Mouse (Mus musculus): ENCODE measurements around the gene Zbtb34.

Zbtb34 gene

GRCm38 (mm10) chr2:33399091-33399490 is 32.0 kb downstream of the Zbtb34 start:
- no peak for DNase-seq

GRCm38 (mm10) chr2:33397036-33397435 is 34.1 kb downstream of the Zbtb34 start:
- DNase-seq: no peak

GRCm38 (mm10) chr2:33395053-33395452 is 36.1 kb downstream of the Zbtb34 start:
- DNase-seq: no peak

DNA sequence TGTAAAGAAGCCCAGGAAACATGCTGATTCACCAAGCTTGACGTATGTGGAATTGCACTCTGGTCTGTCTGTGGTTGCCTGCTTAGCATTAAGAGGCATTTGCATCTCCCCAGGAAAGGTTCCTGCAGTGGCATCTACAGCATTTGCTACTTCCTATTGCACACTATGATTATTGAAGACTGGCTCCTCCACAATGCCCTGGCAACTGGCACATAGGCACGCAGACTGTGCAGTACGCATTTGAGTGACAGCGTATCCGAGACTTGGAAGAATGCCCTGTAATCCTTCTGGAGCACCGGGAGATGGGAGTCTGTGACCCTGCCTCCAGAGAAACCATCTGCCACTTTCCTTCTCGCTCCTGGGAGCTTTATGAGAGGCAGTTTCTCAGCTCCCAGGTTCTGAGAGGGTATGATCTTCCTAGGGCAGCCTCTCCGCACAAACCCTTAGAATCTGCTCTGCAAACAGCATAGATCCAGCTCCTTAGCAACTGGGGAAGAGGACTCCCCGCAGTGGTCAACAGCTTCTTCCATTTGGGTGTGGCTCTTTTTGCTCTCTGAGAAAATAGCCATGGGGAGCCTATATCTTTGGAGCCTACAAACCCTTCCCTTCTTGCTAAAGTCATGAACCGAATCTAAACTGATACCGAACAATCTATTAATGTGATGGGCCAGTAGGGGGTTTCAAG is 37.0 kb downstream of the Zbtb34 start:
- peak; percentile 83 for DNase-seq

DNA sequence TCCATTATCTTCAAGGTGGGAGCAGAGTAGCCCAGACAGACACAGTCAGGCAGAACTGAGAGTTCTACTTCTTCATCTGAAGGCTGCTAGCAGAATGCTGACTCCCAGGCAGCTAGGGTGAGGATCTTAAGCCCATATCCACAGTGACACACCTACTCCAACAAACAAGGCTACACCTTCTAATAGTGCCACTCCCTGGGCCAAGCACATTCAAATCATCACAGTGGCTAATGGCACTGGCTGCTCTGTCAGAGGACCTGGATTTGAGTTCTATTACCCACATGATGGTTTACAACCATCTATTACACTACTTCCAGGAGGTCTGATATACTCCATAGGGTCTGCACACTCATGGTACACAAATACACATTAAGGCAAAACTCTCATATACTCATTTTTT is 38.1 kb downstream of the Zbtb34 start:
- no peak for DNase-seq

DNA sequence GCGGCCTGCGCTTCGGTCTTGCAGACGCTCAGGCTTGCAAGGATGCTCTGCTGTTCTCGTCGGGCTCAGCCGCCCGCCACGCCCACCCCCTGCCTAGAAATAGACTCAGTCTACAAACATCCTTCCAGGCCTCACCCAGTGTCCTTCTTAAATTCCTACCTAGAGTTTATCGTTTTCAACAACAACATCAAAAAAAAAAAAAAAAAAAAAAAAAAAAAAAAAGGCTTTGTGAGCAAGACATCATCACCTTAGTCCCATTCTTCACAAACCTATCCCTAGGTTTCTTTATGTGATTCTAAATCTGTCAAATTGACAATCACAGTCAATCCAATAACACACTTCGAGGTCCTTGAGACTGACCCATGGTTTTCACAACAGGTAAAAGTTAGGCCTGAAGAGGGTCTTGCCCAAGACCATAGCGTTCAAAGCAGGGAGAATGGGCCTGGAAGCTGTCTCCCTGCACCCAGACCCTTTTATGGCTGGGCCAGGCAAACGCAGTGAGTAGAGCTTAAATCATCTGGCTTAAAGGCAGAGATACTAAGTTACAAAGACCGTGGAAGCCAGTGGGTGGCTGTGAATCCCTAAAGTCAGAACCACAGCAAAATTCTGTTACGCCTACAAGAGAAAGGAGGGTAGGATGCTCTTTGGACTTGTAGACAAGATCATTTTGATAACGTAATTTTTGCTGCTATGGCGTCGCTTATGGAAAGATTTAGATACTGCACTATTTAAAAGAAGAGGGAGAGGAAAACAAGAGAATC is 59.3 kb downstream of the Zbtb34 start:
- DNase-seq: no peak

DNA sequence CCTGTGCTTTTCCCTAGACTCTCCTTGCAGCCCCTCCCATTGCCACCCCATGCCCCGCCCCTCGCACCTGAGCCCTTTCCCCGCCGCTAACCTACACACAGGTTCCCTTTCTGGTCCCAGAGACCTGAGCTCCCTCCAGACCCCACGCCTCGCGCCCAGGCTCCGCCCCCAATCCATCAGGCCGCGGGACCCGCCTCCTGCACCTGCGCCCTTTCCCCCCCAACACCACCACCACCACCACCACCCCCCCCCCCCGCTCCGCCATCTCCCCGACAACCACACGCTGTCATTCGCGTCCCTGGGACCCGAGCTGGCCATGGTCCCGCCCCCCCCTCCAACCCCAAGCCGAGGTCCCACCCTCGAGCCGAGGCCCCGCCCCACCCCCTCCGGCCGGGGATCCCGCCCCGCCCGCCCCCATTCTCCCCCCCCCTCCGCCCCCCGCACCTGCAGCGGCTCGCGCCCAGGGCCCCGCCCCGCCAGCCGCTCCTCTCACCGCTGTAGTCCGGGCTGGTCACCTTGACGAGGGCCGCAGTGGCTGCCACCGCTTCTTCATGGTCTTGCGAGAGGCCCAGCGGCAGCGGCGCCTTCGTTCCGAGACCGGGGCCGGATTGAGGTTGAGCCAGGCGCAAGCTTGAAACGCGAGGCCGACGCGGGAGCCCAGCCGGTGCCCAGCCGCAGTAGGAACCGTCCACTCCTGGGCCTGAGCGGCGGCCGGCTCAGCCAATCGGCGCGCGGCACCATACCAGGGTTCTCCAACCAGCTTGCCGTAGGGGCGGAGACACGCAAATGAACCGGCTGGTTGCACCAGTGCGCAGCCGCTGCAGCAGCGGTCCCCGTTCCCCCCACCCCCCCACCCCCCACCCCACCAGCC is 60.1 kb downstream of the Zbtb34 start, which contains the start of gene Ralgps1:
Ralgps1 (minus strand) TSS at position 710 of the 871 bp plus-strand sequence.
- peak; percentile 99 for DNase-seq

- DNase-seq: no peak
Measured at GRCm38 (mm10) chr2:33370276-33370776, 60.8 kb downstream of the Zbtb34 start.

DNA sequence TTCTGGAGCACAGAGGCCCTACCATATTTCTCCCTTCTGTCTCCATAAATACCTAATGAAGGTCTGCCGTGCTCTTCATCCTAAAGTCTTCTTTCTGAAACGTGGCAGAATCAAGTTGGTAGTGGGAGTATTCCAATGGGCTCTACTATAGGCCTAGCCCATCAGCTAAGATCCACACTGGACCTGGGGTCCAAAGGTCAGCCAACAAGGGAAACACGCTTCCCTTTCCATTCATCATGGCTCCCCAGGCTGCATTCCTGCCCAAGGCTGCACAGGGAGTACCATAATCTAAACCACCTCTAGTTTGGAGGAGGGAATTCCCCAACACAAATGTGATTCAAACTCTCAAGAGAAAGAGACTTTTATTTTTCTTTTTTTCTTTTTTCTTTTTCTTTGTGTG is 61.7 kb downstream of the Zbtb34 start:
- DNase-seq: no peak

GRCm38 (mm10) chr2:33368486-33368885 is 62.6 kb downstream of the Zbtb34 start:
- DNase-seq: no peak

- DNase-seq: peak; percentile 46
Measured at GRCm38 (mm10) chr2:33365703-33366471, 65.2 kb downstream of the Zbtb34 start.

DNA sequence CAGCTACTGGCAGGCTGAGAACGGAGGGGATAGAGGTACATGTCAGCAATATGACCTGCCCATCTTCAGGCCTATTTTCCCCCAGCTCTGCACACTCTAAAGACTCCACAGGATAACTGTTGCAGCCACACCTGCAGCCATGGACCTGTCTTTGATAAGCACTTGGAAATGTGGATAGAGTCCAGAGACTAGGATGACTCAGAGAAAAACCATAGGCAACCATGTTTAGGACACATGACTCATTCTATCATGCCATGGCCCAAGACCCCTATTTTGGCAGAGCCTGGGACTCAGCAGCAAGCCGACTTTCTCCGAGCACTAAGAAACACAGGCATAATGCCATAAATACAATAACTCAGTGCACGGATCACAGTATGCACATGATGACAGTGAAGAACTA is 66.5 kb downstream of the Zbtb34 start:
- DNase-seq: peak; percentile 10

GRCm38 (mm10) chr2:33363890-33364289 is 67.2 kb downstream of the Zbtb34 start:
- DNase-seq: peak; percentile 6

GRCm38 (mm10) chr2:33361139-33361716 is 69.9 kb downstream of the Zbtb34 start:
- DNase-seq: peak; percentile 11

DNA sequence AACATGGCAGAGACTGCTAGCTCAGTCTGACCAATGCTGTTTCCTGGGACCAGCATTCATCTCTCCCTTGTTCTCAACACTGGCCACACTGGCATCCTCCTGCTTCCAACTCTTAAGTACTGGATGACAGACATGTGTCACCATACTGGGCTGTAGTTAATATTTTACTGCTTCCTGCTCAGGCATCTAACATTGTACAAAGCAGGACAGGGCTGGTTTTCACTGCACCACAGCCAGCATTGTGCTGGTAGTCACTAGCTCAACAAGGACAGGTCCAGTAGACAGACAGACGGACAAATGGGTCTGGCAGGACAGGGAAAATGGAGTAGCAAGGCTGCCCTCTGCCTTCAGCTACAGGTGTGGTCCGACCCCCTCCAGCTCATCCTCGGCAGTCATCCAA is 70.6 kb downstream of the Zbtb34 start:
- DNase-seq: no peak

DNA sequence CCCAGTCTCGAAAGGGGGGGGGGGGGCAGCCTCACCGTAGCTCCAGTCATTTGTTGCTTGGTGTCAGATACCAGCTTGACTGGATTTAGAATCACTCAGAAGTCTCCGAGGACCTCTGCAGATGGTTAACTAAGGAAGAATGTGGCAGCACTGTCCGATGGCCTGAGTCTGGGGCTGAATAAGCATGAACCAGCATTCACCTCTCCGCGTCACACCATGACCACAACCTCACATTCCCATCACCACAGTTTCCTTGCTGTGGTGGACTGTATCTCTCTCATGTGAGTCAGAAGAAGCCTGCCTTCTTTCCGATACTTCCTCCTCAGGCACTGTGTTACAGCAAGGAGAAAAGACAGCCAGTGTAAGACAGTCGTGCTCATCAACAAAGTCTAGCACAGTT is 71.9 kb downstream of the Zbtb34 start:
- DNase-seq: no peak

GRCm38 (mm10) chr2:33357250-33357838 is 73.8 kb downstream of the Zbtb34 start:
- DNase-seq: no peak
